Mouse (Mus musculus) lung, postnatal 0 days (tissue): ENCODE data around the gene Tagln2. TPM values are rescaled to one million over a fixed set of nuclear protein-coding genes. Genes with fewer than 3 reads are reported as not detected.

Experiments
- ATAC-seq: fragments of 200-750 bp; cut with Nextera tagmentation; 2 replicates; pipeline ENCODE4 v1.8.0; 2017; ENCODE audit warnings: moderate library complexity
- DNase-seq: peaks from one replicate; pipeline ENCODE4 v3.0.0-alpha.2; 2016; ENCODE audit warnings: low spot score
- H3K27ac ChIP-seq: fragments of 300-500 bp; sonication (generic); 2 replicates; pipeline ENCODE4 v1.5.1; 2014; ENCODE audit warnings: antibody characterized with exemption, mild to moderate bottlenecking, low read length, mixed read lengths
- H3K27me3 ChIP-seq: fragments of 300-500 bp; sonication (generic); replicated peaks from 2 replicates; pipeline ENCODE4 v1.6.1; 2014; ENCODE audit warnings: low read length, mixed read lengths; ENCODE audit not compliant: insufficient read depth
- H3K36me3 ChIP-seq: fragments of 300-500 bp; sonication (generic); 2 replicates; pipeline ENCODE4 v1.6.1; 2014; ENCODE audit warnings: low read length, mixed read lengths; ENCODE audit not compliant: insufficient read depth
- H3K4me1 ChIP-seq: fragments of 300-500 bp; sonication (generic); 2 replicates; pipeline ENCODE4 v1.6.1; 2014; ENCODE audit warnings: antibody characterized with exemption, low read depth, low read length, mixed read lengths; ENCODE audit not compliant: insufficient read depth
- H3K4me2 ChIP-seq: fragments of 300-500 bp; sonication (generic); replicated peaks from 2 replicates; pipeline ENCODE4 v1.6.1; 2014; ENCODE audit warnings: low read depth, mild to moderate bottlenecking, low read length, moderate library complexity, mixed read lengths
- H3K4me3 ChIP-seq: fragments of 300-500 bp; sonication (generic); 2 replicates; pipeline ENCODE4 v1.5.1; 2014; ENCODE audit warnings: low read depth, low read length
- H3K9ac ChIP-seq: fragments of 300-500 bp; sonication (generic); replicated peaks from 2 replicates; pipeline ENCODE4 v1.6.1; 2014; ENCODE audit warnings: low read depth, mild to moderate bottlenecking
- H3K9me3 ChIP-seq: fragments of 300-500 bp; sonication (generic); 2 replicates; pipeline ENCODE4 v1.6.1; 2016; ENCODE audit warnings: low read length, mixed read lengths
- CTCF ChIP-seq: IDR thresholded peaks from 2 replicates; pipeline ENCODE4 v1.5.1; 2016; ENCODE audit warnings: antibody characterized with exemption, mild to moderate bottlenecking
- EP300 ChIP-seq: IDR thresholded peaks from 2 replicates; pipeline ENCODE4 v1.6.1; 2016; ENCODE audit warnings: antibody characterized with exemption, mild to moderate bottlenecking, control low read depth
- WGBS: fragments of 180-500 bp; shearing (Covaris S2); extraction: QIAGEN DNeasy Blood & Tissue Kit; methylation state at CpG from one replicate; pipeline ENCODE4 v1.1.7; 2014; 5-methylcytosine and 5-hydroxymethylcytosine counted together
- polyA plus RNA-seq: library from polyadenylated mRNA; unstranded; fragments of >200 nt; fragmentation: Nextera tagmentation; extraction: Ambion mirVana; gene quantifications from 2 replicates; pipeline ENCODE4 v1.2.1, GENCODE M21; 2015

The Tagln2 gene
- polyA plus RNA-seq, 1 experiment from 2014 or later, result 823 TPM

- no peaks in the 10 kb centered on the region for H3K9me3 ChIP-seq
- whole genome bisulfite sequencing, result 59% methylated on average over 11 of the region's 11 CpGs
Observed at GRCm38 (mm10) chr1:172484236-172484635, 15.6 kb upstream of the Tagln2 start.

GRCm38 (mm10) chr1:172484671-172485070 is 15.2 kb upstream of the Tagln2 start:
- 64% methylated on average over 13 of the region's 13 CpGs for WGBS
- Histone ChIP-seq H3K4me3 (no peak overlapping the region), H3K36me3 (no peaks in the 10 kb centered on the region), H3K27ac (no peak overlapping the region), H3K9me3 (no peaks in the 10 kb centered on the region), H3K27me3 (no peaks in the 10 kb centered on the region), H3K9ac (no peak overlapping the region), H3K4me1 (no peaks in the 10 kb centered on the region), H3K4me2 (no peak overlapping the region)
- TF ChIP-seq CTCF, result no peak
- no peak for TF ChIP-seq EP300
- DNase-seq (no peak), ATAC-seq (no peak)

More at GRCm38 (mm10) chr1:172484236-172484635, 15.6 kb upstream of the Tagln2 start:
- no peak overlapping the region for H3K27ac ChIP-seq
- no peak overlapping the region for H3K4me3 ChIP-seq
- TF ChIP-seq EP300 (no peak), CTCF (no peak)
- H3K9ac ChIP-seq, result no peak overlapping the region
- DNase-seq, result no peak
- no peaks in the 10 kb centered on the region for H3K27me3 ChIP-seq
- H3K4me2 ChIP-seq, result no peak overlapping the region
- ATAC-seq, result no peak
- H3K36me3 ChIP-seq, result no peaks in the 10 kb centered on the region
- H3K4me1 ChIP-seq, result no peaks in the 10 kb centered on the region

- WGBS, result 69% methylated on average over 6 of the region's 6 CpGs
- ATAC-seq (no peak), DNase-seq (no peak)
- H3K9me3 ChIP-seq, result no peaks in the 10 kb centered on the region
- H3K4me1 ChIP-seq, result no peaks in the 10 kb centered on the region
- H3K9ac ChIP-seq, result no peak overlapping the region
- TF ChIP-seq CTCF (no peak), EP300 (no peak)
- no peak overlapping the region for H3K4me2 ChIP-seq
- no peak overlapping the region for H3K27ac ChIP-seq
- no peaks in the 10 kb centered on the region for H3K27me3 ChIP-seq
- H3K4me3 ChIP-seq, result no peak overlapping the region
- no peaks in the 10 kb centered on the region for H3K36me3 ChIP-seq
Observed at GRCm38 (mm10) chr1:172485821-172486220, 14.0 kb upstream of the Tagln2 start.

GRCm38 (mm10) chr1:172486236-172486635 is 13.6 kb upstream of the Tagln2 start:
- TF ChIP-seq CTCF (no peak), EP300 (no peak)
- H3K4me2 ChIP-seq, result no peak overlapping the region

GRCm38 (mm10) chr1:172486651-172487050 is 13.2 kb upstream of the Tagln2 start:
- TF ChIP-seq CTCF (no peak), EP300 (no peak)
- no peaks in the 10 kb centered on the region for H3K4me1 ChIP-seq
- no peak overlapping the region for H3K9ac ChIP-seq
- ATAC-seq, result no peak
- DNase-seq, result no peak
- H3K9me3 ChIP-seq, result no peaks in the 10 kb centered on the region
- no peak overlapping the region for H3K27ac ChIP-seq
- no peak overlapping the region for H3K4me3 ChIP-seq
- no peak overlapping the region for H3K4me2 ChIP-seq
- no peaks in the 10 kb centered on the region for H3K27me3 ChIP-seq
- WGBS, result 92% methylated on average over 5 of the region's 5 CpGs
- H3K36me3 ChIP-seq, result no peaks in the 10 kb centered on the region

More at GRCm38 (mm10) chr1:172486236-172486635, 13.6 kb upstream of the Tagln2 start:
- Histone ChIP-seq H3K27ac (no peak overlapping the region), H3K9ac (no peak overlapping the region), H3K4me3 (no peak overlapping the region), H3K36me3 (no peaks in the 10 kb centered on the region), H3K4me1 (no peaks in the 10 kb centered on the region), H3K27me3 (no peaks in the 10 kb centered on the region), H3K9me3 (no peaks in the 10 kb centered on the region)
- DNase-seq (no peak), ATAC-seq (no peak)
- WGBS, result 53% methylated on average over 4 of the region's 4 CpGs

GRCm38 (mm10) chr1:172487859-172488258 is 12.0 kb upstream of the Tagln2 start:
- 73% methylated on average over 4 of the region's 4 CpGs for WGBS
- H3K36me3 ChIP-seq, result no peaks in the 10 kb centered on the region
- no peaks in the 10 kb centered on the region for H3K4me1 ChIP-seq

GRCm38 (mm10) chr1:172488831-172489230 is 11.0 kb upstream of the Tagln2 start:
- Histone ChIP-seq H3K4me2 (no peak overlapping the region), H3K4me1 (no peaks in the 10 kb centered on the region), H3K9ac (no peak overlapping the region), H3K27ac (no peak overlapping the region), H3K36me3 (no peaks in the 10 kb centered on the region), H3K4me3 (no peak overlapping the region), H3K9me3 (no peaks in the 10 kb centered on the region), H3K27me3 (no peaks in the 10 kb centered on the region)
- TF ChIP-seq CTCF (no peak), EP300 (no peak)
- 84% methylated on average over 7 of the region's 7 CpGs for WGBS
- DNase-seq, result no peak
- no peak for ATAC-seq

More at GRCm38 (mm10) chr1:172487859-172488258, 12.0 kb upstream of the Tagln2 start:
- TF ChIP-seq EP300, result no peak
- no peak for TF ChIP-seq CTCF
- no peak for DNase-seq
- no peak overlapping the region for H3K4me2 ChIP-seq
- no peak overlapping the region for H3K9ac ChIP-seq
- ATAC-seq, result no peak
- H3K9me3 ChIP-seq, result no peaks in the 10 kb centered on the region
- H3K27ac ChIP-seq, result no peak overlapping the region
- H3K27me3 ChIP-seq, result no peaks in the 10 kb centered on the region
- no peak overlapping the region for H3K4me3 ChIP-seq
